In genomic region chr15:103304616-103304969, GRCm38 (mm10) we compare ENCODE assay signal across 8 mouse cellular contexts. TPM values are rescaled to one million over a fixed set of nuclear protein-coding genes. Genes with fewer than 3 reads are reported as not detected.
DNase-seq lines count a peak whose midpoint lies in the region; ATAC-seq and TF ChIP-seq lines count a peak whose summit lies in the region.

No protein-coding gene starts in this region.

- peak overlapping the region; percentile 74 for H3K4me2 ChIP-seq in heart, embryonic 14.5 days (ENCODE audit: low read length)
- H3K4me2 ChIP-seq in liver, postnatal 0 days (ENCODE audit: low read depth, low read length): peak overlapping the region; percentile 85

- WGBS in heart, embryonic 14.5 days: under 1% methylated on average over 9 of the region's 9 CpGs
- 5% methylated on average over 9 of the region's 9 CpGs for WGBS in liver, postnatal 0 days (ENCODE audit: insufficient replicate concordance)

- no peak for TF ChIP-seq CTCF in liver, postnatal 0 days (IDR thresholded peaks at IDR 0.05; ENCODE audit: low read depth)

- peak overlapping the region; percentile 82 for H3K9ac ChIP-seq in heart, embryonic 14.5 days (ENCODE audit: low read length)
- H3K9ac ChIP-seq in liver, postnatal 0 days (replicated peaks): peak overlapping the region; percentile 76

- no peak for TF ChIP-seq EP300 in liver, postnatal 0 days (IDR thresholded peaks at IDR 0.05; ENCODE audit: low read depth)

- no peaks in the 10 kb centered on the region for H3K27me3 ChIP-seq in heart, embryonic 14.5 days (ENCODE audit: control insufficient read depth, insufficient read depth, low read length)
- 0 out of 2 replicates have a peak, but pooled peaks cover 2% of the 10 kb centered on the region for H3K27me3 ChIP-seq in liver, postnatal 0 days (ENCODE audit: insufficient read depth, low read length)

- H3K36me3 ChIP-seq in heart, embryonic 14.5 days (ENCODE audit: control insufficient read depth, insufficient read depth, low read length): no peaks in the 10 kb centered on the region
- H3K36me3 ChIP-seq in liver, postnatal 0 days (replicated peaks; ENCODE audit: insufficient read depth, low read length): no peaks in the 10 kb centered on the region; the same call in 1 of the 2 replicates

- peak overlapping the region; percentile 52 to 65 for H3K4me3 ChIP-seq in heart, embryonic 14.5 days (ENCODE audit: control insufficient read depth in 1 of 2, insufficient read depth in 1 of 2, low read depth in 1 of 2, low read length in 2 of 2)
- peak overlapping the region; percentile 47 for H3K4me3 ChIP-seq in liver, postnatal 0 days (ENCODE audit: low read depth, low read length)

- H3K27ac ChIP-seq in heart, embryonic 14.5 days (replicated peaks in 1 of 2; ENCODE audit: control insufficient read depth in 1 of 2, insufficient read depth in 1 of 2, low read depth in 2 of 2, low read length in 2 of 2): peak overlapping the region; percentile 67 to 84
- peak overlapping the region; percentile 78 for H3K27ac ChIP-seq in liver, postnatal 0 days (ENCODE audit: low read depth)

- no peak for ATAC-seq in heart, embryonic 14.5 days (ENCODE audit: insufficient number of reproducible peaks, insufficient read depth, low FRiP score, low read depth)
- ATAC-seq in liver, postnatal 0 days: no peak

- no peaks in the 10 kb centered on the region for H3K9me3 ChIP-seq in heart, embryonic 14.5 days (ENCODE audit: control insufficient read depth, low read length)
- no peaks in the 10 kb centered on the region for H3K9me3 ChIP-seq in liver, postnatal 0 days (ENCODE audit: low read length)

- intact Hi-C loops in heart, postnatal 10 days (cut with DNase I): loop anchor here (2.0 kb wide), 1 partner anchor 64 kb away; the partner anchor contains the start of gene Hnrnpa1

- no peak for DNase-seq in heart, postnatal 10 days
- peak; percentile 47 for DNase-seq in MN1 (ENCODE audit: low spot score)
- DNase-seq in heart, postnatal 4 days: peak; percentile 31
- no peak for DNase-seq in liver, postnatal 0 days
- no peak for DNase-seq in gastrocnemius, adult 8-10 months (ENCODE audit: low spot score in 2 of 2)
- no peak for DNase-seq in right cerebral cortex, postnatal 25 days
- DNase-seq in layer of hippocampus, adult 9-11 months: no peak

- H3K4me1 ChIP-seq in heart, embryonic 14.5 days (ENCODE audit: control insufficient read depth in 2 of 2, insufficient read depth in 2 of 2, low read length in 2 of 2): peaks cover 50 to 61% of the 10 kb centered on the region in 2 experiments
- H3K4me1 ChIP-seq in liver, postnatal 0 days (ENCODE audit: insufficient read depth): peaks cover 44% of the 10 kb centered on the region

RNA-seq across cellular contexts. Expression of gene Gpr84, which starts 5.8 kb away (rescaled TPM):
- polyA plus RNA-seq in heart, embryonic 14.5 days (2014; fragmentation: Nextera tagmentation; extraction: Ambion mirVana): 0.11 and 0.24 TPM in 2 replicates
- total RNA-seq in heart, postnatal 10 days (2021): not detected
- total RNA-seq in heart, postnatal 4 days (2021): not detected
- 1.1 and 1.8 TPM in 2 replicates for polyA plus RNA-seq in liver, postnatal 0 days (2015; fragmentation: Nextera tagmentation; extraction: Ambion mirVana)
- total RNA-seq in gastrocnemius, adult 8-10 months (2022): not detected

RNA-seq across cellular contexts. Expression of gene Copz1, which starts 32.1 kb away (rescaled TPM):
- 163 and 172 TPM in 2 replicates for polyA plus RNA-seq in heart, embryonic 14.5 days (2014; fragmentation: Nextera tagmentation; extraction: Ambion mirVana)
- total RNA-seq in heart, postnatal 10 days (2021): 10 to 100 TPM; 81.2 to 83.3 TPM
- total RNA-seq in heart, postnatal 4 days (2021): 10 to 100 TPM; 88.7 to 91.2 TPM
- 110 and 121 TPM in 2 replicates for polyA plus RNA-seq in liver, postnatal 0 days (2015; fragmentation: Nextera tagmentation; extraction: Ambion mirVana)
- total RNA-seq in gastrocnemius, adult 8-10 months (2022): 10 to 100 TPM; 34.7 to 39.4 (median 35.6) TPM

RNA-seq across cellular contexts. Expression of gene Zfp385a, which starts 35.3 kb away (rescaled TPM):
- 8.1 and 9.1 TPM in 2 replicates for polyA plus RNA-seq in heart, embryonic 14.5 days (2014; fragmentation: Nextera tagmentation; extraction: Ambion mirVana)
- 10 to 100 TPM; 24.3 to 26.2 TPM for total RNA-seq in heart, postnatal 10 days (2021)
- 10 to 100 TPM; 21.9 to 22.0 TPM for total RNA-seq in heart, postnatal 4 days (2021)
- 10.1 TPM in 2 replicates for polyA plus RNA-seq in liver, postnatal 0 days (2015; fragmentation: Nextera tagmentation; extraction: Ambion mirVana)
- 1 to 10 TPM; 5.7 to 6.4 (median 5.9) TPM for total RNA-seq in gastrocnemius, adult 8-10 months (2022)

RNA-seq across cellular contexts. Expression of gene Nfe2, which starts 46.4 kb away (rescaled TPM):
- polyA plus RNA-seq in heart, embryonic 14.5 days (2014; fragmentation: Nextera tagmentation; extraction: Ambion mirVana): 1.8 and 2.2 TPM in 2 replicates
- 1 to 10 TPM in 1 of 2 experiments, under 1 TPM in 1; 0.30 to 1.0 TPM for total RNA-seq in heart, postnatal 10 days (2021)
- total RNA-seq in heart, postnatal 4 days (2021): 1 to 10 TPM; 1.0 to 1.1 TPM
- polyA plus RNA-seq in liver, postnatal 0 days (2015; fragmentation: Nextera tagmentation; extraction: Ambion mirVana): 85.8 and 89.1 TPM in 2 replicates
- total RNA-seq in gastrocnemius, adult 8-10 months (2022): not detected

Comparison
In these comparisons a context has a peak if more than half of its experiments do, and no peak if none do; other contexts are left out.
1. DNase-seq: peak in MN1 (single experiment) and heart, postnatal 4 days (single experiment); none in heart, postnatal 10 days (0 of 2), liver, postnatal 0 days (single experiment), gastrocnemius, adult 8-10 months (0 of 2), right cerebral cortex, postnatal 25 days (single experiment) and layer of hippocampus, adult 9-11 months (single experiment).